Mouse (Mus musculus) megakaryocyte, embryonic 14.5 days (primary cell): ENCODE data around the gene Krt81.

Source experiments
- FLI1 ChIP-seq: IDR thresholded peaks from 2 replicates; pipeline ENCODE4 v1.6.1; 2012; ENCODE audit warnings: low read length, inconsistent platforms, mixed read lengths
- GATA1 ChIP-seq: IDR thresholded peaks from 3 replicates; pipeline ENCODE4 v1.6.1; 2012; ENCODE audit warnings: mixed read lengths, low read length, inconsistent platforms, borderline replicate concordance

DNA sequence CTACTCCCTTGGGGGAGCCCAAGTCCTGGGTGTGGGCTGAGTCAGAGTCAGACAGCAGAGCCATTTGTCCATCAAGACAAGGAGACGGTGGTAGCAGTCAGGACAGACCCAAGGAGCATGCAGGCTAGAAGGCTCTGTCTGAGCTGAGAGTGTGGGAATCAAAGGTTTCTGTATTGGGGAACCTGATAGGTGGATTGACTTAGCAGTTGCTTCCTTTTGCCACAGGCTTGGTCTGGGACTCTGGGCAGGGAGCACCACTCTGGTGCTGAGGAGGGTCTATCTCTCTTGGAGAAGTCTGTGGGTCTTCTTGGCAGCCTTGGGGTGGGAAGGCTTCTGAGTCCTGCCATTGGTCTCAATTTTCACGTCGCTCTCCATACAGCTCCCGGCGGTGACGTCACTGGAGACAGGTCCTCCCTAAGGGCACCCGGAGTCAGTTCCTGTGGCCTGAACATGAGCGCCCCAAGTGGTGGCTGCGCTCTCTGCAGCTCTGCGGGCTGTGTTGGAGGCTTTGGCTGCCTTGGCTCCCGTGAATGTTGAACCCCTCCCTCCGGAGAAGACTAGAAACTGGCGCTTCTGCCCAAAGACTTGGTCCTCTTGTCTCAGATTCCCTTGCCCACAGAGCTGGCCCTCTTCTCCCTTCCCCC is 10.3 kb downstream of the Krt81 start:
- TF ChIP-seq GATA1 (no peak), FLI1 (no peak)
